Mouse (Mus musculus): ENCODE results near the gene Gna15.
A peak's percentile ranks its signal among the peaks of the same experiment; 100 is the strongest.

- TF ChIP-seq EP300 (IDR thresholded peaks at IDR 0.05; ENCODE audit: low read depth) (no peak), CTCF (IDR thresholded peaks at IDR 0.05; ENCODE audit: low read depth) (0 out of 2 replicates have a peak, but pooled peaks have one; percentile 25)
These were observed 32.3 kb upstream of the Gna15 start for GRCm38 (mm10) chr10:81556282-81556681.
